Mouse (Mus musculus): ENCODE results near the gene Shisa5. TPM values are rescaled to one million over a fixed set of nuclear protein-coding genes. Genes with fewer than 3 reads are reported as not detected.

Gene Shisa5
- polyA plus RNA-seq (2016; fragmentation: Nextera tagmentation; extraction: Ambion mirVana) = 35.6 and 37.3 TPM in 2 replicates

DNA sequence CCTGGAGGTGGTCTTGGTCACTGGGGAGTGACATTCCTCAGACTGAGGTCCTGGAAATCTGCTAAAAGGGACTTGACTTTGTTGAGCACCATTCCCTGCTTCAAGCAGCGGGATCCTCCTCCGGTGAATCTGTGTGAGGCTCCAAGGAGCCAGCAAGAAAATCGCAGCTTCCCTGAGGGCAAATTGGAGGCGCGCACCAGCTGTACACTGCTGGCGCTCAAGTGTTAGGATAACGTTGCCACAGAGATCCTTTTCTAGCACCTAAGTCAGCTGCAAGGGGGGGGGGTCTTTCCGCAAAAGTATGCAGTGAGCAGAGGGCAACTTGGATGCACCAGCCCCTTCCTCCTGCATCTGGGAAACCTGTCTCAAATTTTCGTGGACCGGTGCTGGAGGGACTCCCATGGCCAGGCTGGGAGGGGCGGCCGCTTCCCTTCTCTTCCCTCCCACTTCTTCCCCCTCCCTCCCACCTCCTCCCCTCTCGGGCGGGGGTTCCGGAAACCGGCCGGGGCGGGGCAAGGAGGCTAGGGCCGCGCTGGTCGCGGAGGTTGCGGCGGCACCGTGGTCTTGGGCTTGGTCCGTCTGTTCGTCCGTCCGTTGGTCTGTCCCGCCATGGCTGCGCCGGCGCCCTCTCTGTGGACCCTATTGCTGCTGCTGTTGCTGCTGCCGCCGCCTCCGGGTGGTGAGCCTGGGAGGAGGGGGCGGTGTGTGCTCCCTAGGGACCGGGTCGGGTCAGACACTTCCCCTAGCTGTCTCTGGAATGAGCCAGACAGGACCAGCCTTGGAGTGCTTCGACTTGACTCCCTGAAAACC lies at the start of gene Shisa5:
Shisa5 (plus strand) TSS at position 480 of the 810 bp plus-strand sequence.
- Histone ChIP-seq H3K4me1 (peaks cover 14% of the 10 kb centered on the region; the same call in 1 of the 2 replicates), H3K9me3 (no peaks in the 10 kb centered on the region), H3K9ac (peak within 1 kb of the TSS; percentile 68), H3K4me3 (replicated peaks) (peak within 1 kb of the TSS; percentile 66), H3K27ac (no peak within 1 kb of the TSS), H3K4me2 (peak within 1 kb of the TSS; percentile 87), H3K36me3 (replicated peaks) (no peaks in the 10 kb centered on the region), H3K27me3 (no peaks in the 10 kb centered on the region)
- 1% methylated on average over 39 of the region's 40 CpGs for WGBS
- peak; percentile 83 for ATAC-seq (ENCODE audit: low FRiP score)

DNA sequence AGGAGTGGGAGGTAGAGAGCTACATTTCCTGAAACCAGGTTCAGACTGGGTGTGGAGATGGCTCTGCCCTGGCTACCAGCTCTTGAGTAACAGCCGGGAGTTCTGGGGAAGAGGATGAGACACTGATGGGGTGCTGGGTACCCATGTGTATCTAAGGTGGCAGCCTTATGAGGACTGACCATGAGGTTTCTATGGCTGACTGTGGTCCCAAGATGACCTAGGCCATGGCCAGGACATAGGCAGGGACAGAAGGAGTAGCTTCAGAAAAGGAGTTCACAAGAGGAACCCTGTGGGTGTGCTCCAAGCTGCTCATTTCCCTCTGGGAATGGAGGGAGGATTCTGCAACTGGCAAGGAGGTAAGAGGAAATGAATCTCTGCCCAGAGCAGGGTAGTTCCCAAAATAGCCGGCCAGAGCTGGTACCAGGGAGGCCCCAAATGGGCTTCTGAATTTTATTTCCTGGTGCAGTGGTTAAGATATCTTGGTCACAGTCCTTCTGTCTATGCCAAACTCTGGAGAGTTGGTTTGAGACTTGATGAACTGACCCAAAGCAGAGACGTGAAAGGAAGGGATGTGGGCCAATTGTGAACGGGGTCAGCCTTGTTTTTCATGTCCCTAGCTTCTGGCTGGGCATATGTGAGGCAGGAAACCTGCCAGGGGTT lies 48.4 kb upstream of the Shisa5 start:
- Histone ChIP-seq H3K4me3 (replicated peaks) (no peak overlapping the region), H3K4me2 (no peak overlapping the region), H3K4me1 (peaks cover 18% of the 10 kb centered on the region), H3K9ac (no peak overlapping the region), H3K27ac (no peak overlapping the region), H3K27me3 (no peaks in the 10 kb centered on the region), H3K9me3 (no peaks in the 10 kb centered on the region), H3K36me3 (replicated peaks) (no peaks in the 10 kb centered on the region)
- 77% methylated on average over 4 of the region's 4 CpGs for whole genome bisulfite sequencing
- ATAC-seq (ENCODE audit: low FRiP score) = no peak

DNA sequence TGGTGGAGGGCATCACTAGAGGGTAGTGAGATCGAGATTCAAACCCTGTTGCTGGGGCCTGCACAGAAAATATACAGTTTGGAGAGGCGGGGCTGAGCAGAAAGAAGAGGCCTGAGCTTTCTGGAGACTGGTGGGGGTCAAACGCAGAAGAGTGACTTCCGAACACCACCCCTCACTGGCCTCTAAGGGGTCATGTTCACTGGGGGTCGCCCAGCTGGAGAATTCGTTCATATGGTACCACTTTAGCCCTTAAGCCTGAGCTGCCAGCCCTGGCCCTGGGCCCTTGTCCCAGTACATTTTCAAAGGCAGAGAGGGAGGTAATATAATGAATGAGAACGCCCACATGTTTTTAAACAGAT lies 47.9 kb upstream of the Shisa5 start:
- Histone ChIP-seq H3K4me3 (replicated peaks) (no peak overlapping the region), H3K27ac (no peak overlapping the region), H3K27me3 (no peaks in the 10 kb centered on the region), H3K9ac (no peak overlapping the region), H3K36me3 (replicated peaks) (no peaks in the 10 kb centered on the region), H3K9me3 (no peaks in the 10 kb centered on the region), H3K4me2 (no peak overlapping the region), H3K4me1 (peaks cover 18% of the 10 kb centered on the region)
- no peak for ATAC-seq (ENCODE audit: low FRiP score)
- 61% methylated on average over 7 of the region's 7 CpGs for WGBS

DNA sequence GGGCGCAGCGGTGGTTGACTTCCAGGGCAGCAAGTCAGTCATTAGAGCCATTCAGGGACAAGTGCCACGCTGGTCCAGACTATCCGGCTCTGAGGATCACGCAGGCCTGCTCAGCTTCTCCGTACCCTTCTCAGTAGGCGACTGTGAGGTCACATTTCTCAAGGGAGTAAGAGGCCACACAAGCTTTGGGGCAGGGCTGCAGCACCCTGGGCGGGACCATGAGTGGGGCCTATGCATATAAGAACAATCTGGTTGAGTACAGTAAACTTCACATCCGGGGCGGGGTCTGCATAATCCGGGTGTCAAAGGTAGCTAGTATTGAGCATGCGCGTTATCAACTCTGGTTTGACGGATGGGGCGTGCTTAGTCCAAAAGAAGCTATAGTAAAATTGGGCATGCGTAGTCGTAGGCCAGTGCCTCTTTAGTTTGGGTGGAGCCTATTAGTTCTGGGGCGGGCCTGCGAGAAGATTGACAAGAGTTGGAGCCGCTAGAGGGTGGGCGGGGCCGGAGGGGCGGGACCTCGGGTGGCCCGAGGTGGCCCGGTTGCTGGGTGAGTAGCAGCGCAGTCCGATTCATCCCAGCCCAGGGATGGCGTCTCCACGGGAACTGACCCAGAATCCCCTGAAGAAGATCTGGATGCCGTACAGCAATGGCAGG lies 46.8 kb upstream of the Shisa5 start, which contains the start of gene Pfkfb4:
Pfkfb4 (plus strand) TSS at position 351 of the 657 bp plus-strand sequence.
- Histone ChIP-seq H3K4me1 (peaks cover 18% of the 10 kb centered on the region), H3K36me3 (replicated peaks) (no peaks in the 10 kb centered on the region), H3K27me3 (no peaks in the 10 kb centered on the region), H3K4me3 (replicated peaks) (peak within 1 kb of the TSS; percentile 57), H3K9me3 (no peaks in the 10 kb centered on the region), H3K9ac (peak within 1 kb of the TSS; percentile 47), H3K27ac (peak within 1 kb of the TSS; percentile 78), H3K4me2 (peak within 1 kb of the TSS; percentile 63)
- ATAC-seq (ENCODE audit: low FRiP score) = peak; percentile 94
- under 1% methylated on average over 31 of the region's 31 CpGs for WGBS

DNA sequence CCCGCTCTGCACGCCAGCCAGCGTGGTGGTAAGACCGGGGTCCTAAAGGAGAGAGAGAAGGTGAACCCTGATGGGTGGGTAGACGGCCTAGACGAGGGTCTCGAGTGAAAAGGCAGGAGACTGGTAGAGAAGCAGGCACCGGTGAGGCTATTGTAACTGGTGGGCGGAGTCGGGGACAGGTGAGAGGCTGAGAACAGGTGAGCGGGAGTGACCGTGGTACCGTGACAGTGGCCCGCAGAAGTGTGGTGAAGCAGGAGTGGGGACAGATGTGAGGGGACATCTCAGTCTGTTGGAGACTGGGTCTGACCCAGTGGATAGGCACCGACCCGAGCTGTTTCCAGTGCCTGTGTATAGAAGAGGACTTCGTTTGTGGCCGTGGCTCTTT lies 46.3 kb upstream of the Shisa5 start:
- Histone ChIP-seq H3K4me3 (replicated peaks) (peak overlapping the region; percentile 57), H3K4me2 (peak overlapping the region; percentile 63), H3K36me3 (replicated peaks) (no peaks in the 10 kb centered on the region), H3K27ac (peak overlapping the region; percentile 32; the same call in 1 of the 2 replicates), H3K4me1 (peaks cover 18% of the 10 kb centered on the region), H3K9me3 (no peaks in the 10 kb centered on the region), H3K9ac (peak overlapping the region; percentile 47), H3K27me3 (no peaks in the 10 kb centered on the region)
- ATAC-seq (ENCODE audit: low FRiP score) = no peak; the same call in 1 of the 2 replicates
- WGBS = 5% methylated on average over 18 of the region's 18 CpGs

DNA sequence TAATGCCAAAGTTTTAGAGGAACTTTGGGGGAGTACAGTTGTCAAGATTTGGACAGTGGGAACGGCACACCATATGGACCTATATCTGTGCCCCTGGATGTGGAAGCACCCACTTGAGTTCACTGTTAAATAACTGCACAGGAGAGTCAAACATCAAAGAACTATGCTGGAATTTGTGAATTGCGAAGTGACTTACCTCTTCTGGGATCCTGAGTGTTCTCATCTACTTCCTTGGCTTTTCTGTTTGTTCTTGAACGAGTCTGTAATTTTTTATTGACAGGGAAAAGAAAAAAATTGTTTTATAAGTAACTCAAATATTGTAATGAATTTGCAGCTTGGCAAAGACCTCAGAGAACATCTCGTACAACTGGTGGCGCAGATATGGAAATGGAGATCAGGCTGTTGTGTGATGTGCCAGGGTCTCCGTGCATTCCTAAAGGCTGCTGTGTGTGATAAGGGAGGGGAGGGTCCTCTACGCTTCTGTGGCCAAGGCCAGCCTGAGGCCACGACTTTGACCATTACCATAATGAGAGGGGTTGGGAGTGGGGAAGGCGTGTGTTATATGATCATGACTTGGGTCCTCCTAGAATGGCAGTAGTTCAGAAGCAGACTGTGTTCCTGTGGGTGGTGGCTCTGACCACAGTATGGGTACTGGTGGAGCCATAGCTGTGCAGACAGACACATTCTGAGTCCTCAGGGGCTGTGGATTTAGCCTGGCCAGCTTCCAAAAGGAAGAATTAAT lies 45.6 kb upstream of the Shisa5 start:
- no peak for ATAC-seq (ENCODE audit: low FRiP score)
- H3K27me3 ChIP-seq = no peaks in the 10 kb centered on the region
- no peak overlapping the region for H3K9ac ChIP-seq
- no peaks in the 10 kb centered on the region for H3K9me3 ChIP-seq
- H3K4me1 ChIP-seq = peaks cover 18% of the 10 kb centered on the region
- H3K36me3 ChIP-seq (replicated peaks) = no peaks in the 10 kb centered on the region
- 93% methylated on average over 9 of the region's 9 CpGs for WGBS
- peak overlapping the region; percentile 57 for H3K4me3 ChIP-seq (replicated peaks)
- H3K4me2 ChIP-seq = peak overlapping the region; percentile 63
- no peak overlapping the region for H3K27ac ChIP-seq

DNA sequence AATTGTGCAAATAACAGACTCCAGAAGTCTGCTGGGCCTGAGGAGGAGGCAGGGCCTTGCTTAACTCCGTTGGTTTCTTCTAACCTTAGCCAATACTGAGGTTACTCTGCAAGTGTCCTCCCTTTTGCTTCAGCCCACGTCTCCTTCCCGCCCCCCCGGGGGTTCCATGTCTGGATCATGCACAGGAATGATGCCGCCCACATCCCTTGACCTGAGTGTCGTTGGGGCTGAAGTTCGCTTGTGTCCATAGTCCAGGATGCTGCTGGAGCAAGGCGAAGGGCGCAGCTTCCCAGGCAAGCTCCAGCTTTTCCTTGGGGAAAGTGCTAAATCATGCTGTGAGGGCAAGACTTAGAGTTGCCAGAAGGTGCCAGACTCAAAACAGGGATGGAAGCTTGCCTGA lies 42.0 kb upstream of the Shisa5 start:
- Histone ChIP-seq H3K4me3 (replicated peaks) (no peak overlapping the region), H3K4me1 (peaks cover 20% of the 10 kb centered on the region), H3K9ac (no peak overlapping the region), H3K27ac (no peak overlapping the region), H3K4me2 (no peak overlapping the region), H3K9me3 (no peaks in the 10 kb centered on the region), H3K27me3 (no peaks in the 10 kb centered on the region), H3K36me3 (replicated peaks) (no peaks in the 10 kb centered on the region)
- 84% methylated on average over 9 of the region's 9 CpGs for WGBS
- no peak for ATAC-seq (ENCODE audit: low FRiP score)

DNA sequence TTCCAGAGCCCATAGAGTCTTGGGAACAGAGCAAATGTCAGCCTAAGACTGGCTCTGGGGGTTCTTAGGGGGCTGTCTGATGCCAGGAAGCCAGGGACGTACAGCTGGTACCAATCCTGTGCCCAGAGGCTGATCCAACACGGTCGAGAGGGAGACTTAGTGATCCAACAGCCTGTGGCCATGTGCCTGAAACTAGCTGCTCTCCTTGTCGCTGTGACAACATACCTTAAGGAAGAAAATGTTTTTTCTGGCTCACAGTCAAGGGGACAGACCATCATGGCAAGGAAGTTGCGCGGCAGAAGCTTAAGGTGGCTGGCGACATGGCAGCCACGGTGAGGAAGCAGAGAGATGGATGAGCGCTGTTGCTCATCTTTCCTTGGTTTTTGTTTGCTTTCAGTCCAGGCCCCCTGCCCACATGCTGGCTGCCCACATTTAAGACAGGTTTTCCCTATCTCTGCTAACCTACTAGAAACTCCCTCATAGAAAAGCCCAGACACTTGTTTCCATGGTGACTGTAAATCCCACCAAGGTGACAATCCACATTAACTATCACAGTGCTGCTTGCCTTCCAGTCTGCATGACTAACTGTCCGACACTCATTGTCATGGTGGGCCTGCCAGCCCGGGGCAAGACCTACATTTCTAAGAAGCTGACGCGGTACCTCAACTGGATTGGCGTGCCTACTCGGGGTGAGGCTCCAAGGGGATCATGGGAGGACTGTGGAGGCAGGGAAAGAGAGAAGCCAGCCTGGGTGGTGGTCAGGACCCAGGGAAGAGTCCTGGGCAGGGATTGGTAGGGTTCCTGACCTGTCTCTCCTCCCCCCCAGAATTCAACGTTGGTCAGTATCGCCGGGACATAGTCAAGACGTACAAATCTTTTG lies 39.8 kb upstream of the Shisa5 start:
- Histone ChIP-seq H3K4me2 (no peak overlapping the region), H3K27me3 (no peaks in the 10 kb centered on the region), H3K9ac (no peak overlapping the region), H3K4me1 (peaks cover 6% of the 10 kb centered on the region), H3K9me3 (no peaks in the 10 kb centered on the region), H3K27ac (no peak overlapping the region), H3K36me3 (replicated peaks) (no peaks in the 10 kb centered on the region), H3K4me3 (replicated peaks) (no peak overlapping the region)
- ATAC-seq (ENCODE audit: low FRiP score) = no peak
- WGBS = 86% methylated on average over 19 of the region's 19 CpGs

DNA sequence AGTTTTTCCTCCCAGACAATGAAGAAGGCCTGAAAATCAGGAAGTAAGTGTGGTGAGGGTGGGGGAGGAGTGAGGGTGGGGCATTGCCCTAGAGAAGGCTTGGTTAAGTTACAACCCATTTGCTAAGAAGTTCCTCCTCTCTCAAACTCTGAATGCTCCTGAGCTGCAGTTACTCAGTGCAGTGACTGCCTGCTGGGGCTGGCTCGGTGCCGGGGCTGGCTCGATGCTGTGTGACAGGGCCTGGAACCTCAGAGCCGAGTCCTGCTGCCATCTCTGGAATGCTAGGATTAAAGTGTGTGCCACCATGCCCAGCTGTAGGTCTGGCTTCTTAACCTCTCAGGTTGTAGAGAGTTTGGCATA lies 39.2 kb upstream of the Shisa5 start:
- Histone ChIP-seq H3K4me1 (peaks cover 6% of the 10 kb centered on the region), H3K9me3 (no peaks in the 10 kb centered on the region), H3K9ac (no peak overlapping the region), H3K27ac (no peak overlapping the region), H3K36me3 (replicated peaks) (no peaks in the 10 kb centered on the region), H3K4me3 (replicated peaks) (no peak overlapping the region), H3K4me2 (no peak overlapping the region), H3K27me3 (no peaks in the 10 kb centered on the region)
- WGBS = 87% methylated on average over 4 of the region's 4 CpGs
- no peak for ATAC-seq (ENCODE audit: low FRiP score)

DNA sequence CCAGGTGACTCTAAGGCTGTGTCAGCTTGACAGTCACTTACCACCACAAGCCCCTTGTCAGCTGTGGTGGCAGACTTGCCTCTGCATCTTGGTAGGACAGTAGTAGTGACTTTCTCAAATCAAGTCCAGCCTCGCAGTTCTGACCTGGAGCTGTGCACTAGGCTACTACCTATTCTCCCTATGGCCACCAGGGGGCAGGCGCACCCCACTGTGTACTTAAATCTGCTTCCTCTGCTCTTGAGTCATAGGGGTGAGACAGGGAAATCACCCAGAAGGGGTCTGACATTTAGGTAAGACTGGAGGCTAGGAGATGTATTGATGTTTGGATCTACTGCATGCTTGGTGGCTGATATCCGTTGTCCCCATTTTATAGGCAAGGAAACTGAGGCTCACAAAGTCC lies 37.6 kb upstream of the Shisa5 start:
- Histone ChIP-seq H3K4me2 (no peak overlapping the region), H3K27me3 (no peaks in the 10 kb centered on the region), H3K36me3 (replicated peaks) (no peaks in the 10 kb centered on the region; the same call in 1 of the 2 replicates), H3K4me3 (replicated peaks) (no peak overlapping the region), H3K9me3 (no peaks in the 10 kb centered on the region), H3K27ac (no peak overlapping the region), H3K4me1 (peaks cover 6% of the 10 kb centered on the region), H3K9ac (no peak overlapping the region)
- 13% methylated on average over 3 of the region's 3 CpGs for WGBS
- ATAC-seq (ENCODE audit: low FRiP score) = peak; percentile 63; the same call in 1 of the 2 replicates

DNA sequence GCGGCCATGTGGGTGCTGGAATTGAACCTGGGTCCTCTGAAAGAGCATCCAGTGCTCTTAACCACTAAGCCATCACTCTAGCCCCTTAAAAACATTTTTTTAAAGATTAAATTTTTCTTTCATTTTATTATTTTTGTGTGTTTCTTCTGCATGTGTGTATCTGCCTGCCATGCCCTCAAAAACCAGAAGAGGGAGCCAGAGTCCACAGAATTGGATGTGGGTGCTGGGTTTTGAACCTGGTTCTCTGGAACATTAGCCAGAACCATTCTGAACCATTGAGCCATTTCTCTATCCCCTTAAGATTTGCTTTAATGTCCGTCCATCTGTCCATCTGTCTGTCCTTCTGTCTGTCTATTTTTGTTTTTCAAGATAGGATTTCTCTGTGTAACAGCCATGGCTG lies 35.2 kb upstream of the Shisa5 start:
- H3K27ac ChIP-seq = no peak overlapping the region
- no peaks in the 10 kb centered on the region for H3K27me3 ChIP-seq
- no peaks in the 10 kb centered on the region for H3K9me3 ChIP-seq
- no peak overlapping the region for H3K9ac ChIP-seq
- no peak overlapping the region for H3K4me3 ChIP-seq (replicated peaks)
- no peak for ATAC-seq (ENCODE audit: low FRiP score)
- peaks cover 6% of the 10 kb centered on the region for H3K4me1 ChIP-seq
- peaks cover under 1% of the 10 kb centered on the region; the same call in 1 of the 2 replicates for H3K36me3 ChIP-seq (replicated peaks)
- no peak overlapping the region for H3K4me2 ChIP-seq
- 53% methylated on average over 2 of the region's 2 CpGs for WGBS

Data from forebrain, embryonic 12.5 days (tissue).